Mouse (Mus musculus) spleen, adult 12 weeks (tissue): ENCODE data around the gene Zfp280b.
"Not testable (repeated sequence)": the region's sequence is repeated elsewhere in the genome, so short reads cannot be mapped to it uniquely, and the experiment has no call there.

ENCODE experiments used
- DNase-seq: peaks from one replicate; pipeline ENCODE4 v3.0.0; 2022; ENCODE audit warnings: low spot score

Gene Zfp280b

GRCm38 (mm10) chr10:76030496-76030895 lies 2.0 kb upstream of the Zfp280b start:
- DNase-seq, result no peak

GRCm38 (mm10) chr10:76031511-76032401 lies 694 bp upstream of the Zfp280b start:
- no peak for DNase-seq

GRCm38 (mm10) chr10:76033119-76033455 lies 637 bp downstream of the Zfp280b start:
- no peak for DNase-seq

GRCm38 (mm10) chr10:76034001-76034600 lies 1.7 kb downstream of the Zfp280b start:
- no peak for DNase-seq

GRCm38 (mm10) chr10:76035277-76035676 lies 2.8 kb downstream of the Zfp280b start:
- DNase-seq, result no peak

- DNase-seq, result no peak
Observed at GRCm38 (mm10) chr10:76036962-76037361, 4.5 kb downstream of the Zfp280b start.

GRCm38 (mm10) chr10:76045343-76045742 lies 12.9 kb downstream of the Zfp280b start:
- no peak for DNase-seq

- DNase-seq, result no peak
Observed at GRCm38 (mm10) chr10:76046754-76047153, 14.3 kb downstream of the Zfp280b start.

- no peak for DNase-seq
Observed at GRCm38 (mm10) chr10:76047182-76047869, 14.9 kb downstream of the Zfp280b start.

GRCm38 (mm10) chr10:76048967-76049366 lies 16.5 kb downstream of the Zfp280b start:
- no peak for DNase-seq

GRCm38 (mm10) chr10:76051860-76052259 lies 19.4 kb downstream of the Zfp280b start:
- DNase-seq, result no peak

- no peak for DNase-seq
Observed at GRCm38 (mm10) chr10:76062439-76062838, 30.0 kb downstream of the Zfp280b start.

GRCm38 (mm10) chr10:76067674-76068613 lies 35.5 kb downstream of the Zfp280b start:
- DNase-seq, result no peak

GRCm38 (mm10) chr10:76072080-76072479 lies 39.6 kb downstream of the Zfp280b start:
- not testable (repeated sequence) for DNase-seq

- DNase-seq, result not testable (repeated sequence)
Observed at GRCm38 (mm10) chr10:76077008-76077407, 44.6 kb downstream of the Zfp280b start.
